Mouse (Mus musculus) forebrain, embryonic 10.5 days (tissue): ENCODE measurements around the gene Btbd9. TPM values are rescaled to one million over a fixed set of nuclear protein-coding genes. Genes with fewer than 3 reads are reported as not detected.
A peak's percentile ranks its signal among the peaks of the same experiment; 100 is the strongest.

Experiments
- DNase-seq: peaks from one replicate; pipeline ENCODE4 v3.0.0-alpha.2; 2017; ENCODE audit warnings: low spot score; ENCODE audit errors: extremely low spot score
- H3K27ac ChIP-seq: fragments of 300-500 bp; sonication (generic); 2 replicates; pipeline ENCODE4 v1.5.1; 2016; ENCODE audit warnings: mild to moderate bottlenecking
- H3K27me3 ChIP-seq: fragments of 300-500 bp; sonication (generic); 2 replicates; pipeline ENCODE4 v1.6.1; 2016; ENCODE audit warnings: mild to moderate bottlenecking; ENCODE audit not compliant: poor library complexity, severe bottlenecking
- H3K36me3 ChIP-seq: fragments of 300-500 bp; sonication (generic); replicated peaks from 2 replicates; pipeline ENCODE4 v1.6.1; 2016; ENCODE audit warnings: mild to moderate bottlenecking, moderate library complexity
- H3K4me1 ChIP-seq: fragments of 300-500 bp; sonication (generic); 2 replicates; pipeline ENCODE4 v1.6.1; 2016
- H3K4me3 ChIP-seq: fragments of 300-500 bp; sonication (generic); 2 replicates; pipeline ENCODE4 v1.5.1; 2016; ENCODE audit warnings: mild to moderate bottlenecking, moderate library complexity
- H3K9me3 ChIP-seq: fragments of 300-500 bp; sonication (generic); 2 replicates; pipeline ENCODE4 v1.6.1; 2016; ENCODE audit warnings: mild to moderate bottlenecking, moderate library complexity
- WGBS: fragments of 180-500 bp; shearing (Covaris S2); methylation state at CpG from one replicate; pipeline ENCODE4 v1.1.7; 2016; 5-methylcytosine and 5-hydroxymethylcytosine counted together
- polyA plus RNA-seq: library from polyadenylated mRNA; unstranded; fragments of >200 nt; fragmentation: Nextera tagmentation; extraction: Ambion mirVana; gene quantifications from 2 replicates; pipeline ENCODE4 v1.2.1, GENCODE M21; 2016

The Btbd9 gene
- polyA plus RNA-seq, 1 experiment from 2014 or later = 57.8 TPM

- Histone ChIP-seq H3K27me3 (no peaks in the 10 kb centered on the region), H3K9me3 (peaks cover 6% of the 10 kb centered on the region; the same call in 1 of the 2 replicates), H3K27ac (no peak overlapping the region), H3K4me1 (peaks cover 30% of the 10 kb centered on the region), H3K36me3 (peaks cover 10% of the 10 kb centered on the region; the same call in 1 of the 2 replicates), H3K4me3 (no peak overlapping the region)
- no peak for DNase-seq
- 85% methylated on average over 2 of the region's 2 CpGs for WGBS
Observed at GRCm38 (mm10) chr17:30495154-30495553, 81.1 kb downstream of the Btbd9 start.

DNA sequence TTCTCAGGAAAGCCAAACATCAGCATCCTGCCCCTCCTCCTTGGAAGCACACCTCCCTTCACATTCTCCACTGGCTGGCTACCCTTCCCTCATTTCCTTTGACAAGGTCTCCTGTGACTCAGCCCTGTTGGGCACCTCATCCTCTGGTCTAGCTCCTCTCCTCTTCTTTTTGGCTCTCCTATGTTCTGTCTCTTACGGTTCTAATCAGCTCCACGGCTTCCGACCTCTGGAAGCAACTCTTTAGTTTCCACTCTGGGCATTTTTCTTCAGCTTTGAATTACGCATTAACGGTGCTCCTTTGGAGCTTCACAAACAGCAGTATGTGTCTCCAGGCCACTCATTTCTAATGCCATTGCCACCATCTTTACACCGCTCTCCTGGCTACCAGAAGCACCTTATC lies 82.8 kb downstream of the Btbd9 start:
- Histone ChIP-seq H3K27ac (no peak overlapping the region), H3K4me3 (no peak overlapping the region), H3K4me1 (peaks cover 36% of the 10 kb centered on the region), H3K27me3 (no peaks in the 10 kb centered on the region), H3K9me3 (no peaks in the 10 kb centered on the region; the same call in 1 of the 2 replicates), H3K36me3 (peaks cover 3% of the 10 kb centered on the region; the same call in 1 of the 2 replicates)
- 93% methylated on average over 6 of the region's 6 CpGs for WGBS
- DNase-seq = no peak

DNA sequence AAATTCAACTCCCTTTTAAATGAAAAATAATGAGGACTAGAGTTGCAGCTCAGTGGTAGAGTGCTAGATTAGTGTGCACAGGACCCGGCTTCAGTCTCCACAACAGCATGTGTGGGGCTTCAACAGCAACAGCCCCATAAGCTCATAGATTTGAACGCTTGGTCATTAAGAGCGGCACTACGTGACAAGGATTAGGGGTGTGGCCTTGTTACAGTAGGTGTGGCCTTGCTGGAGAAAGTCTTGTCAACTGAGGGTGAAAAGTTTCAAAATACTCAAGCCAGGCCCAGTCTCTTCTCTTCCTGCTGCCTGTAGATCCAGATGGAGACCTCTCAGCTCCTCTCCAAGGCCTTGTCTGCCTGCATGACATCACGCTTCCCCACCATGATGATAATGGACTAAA lies 84.1 kb downstream of the Btbd9 start:
- Histone ChIP-seq H3K36me3 (peaks cover 3% of the 10 kb centered on the region; the same call in 1 of the 2 replicates), H3K9me3 (no peaks in the 10 kb centered on the region; the same call in 1 of the 2 replicates), H3K4me1 (peaks cover 23% of the 10 kb centered on the region), H3K27me3 (no peaks in the 10 kb centered on the region), H3K27ac (no peak overlapping the region), H3K4me3 (no peak overlapping the region)
- 95% methylated on average over 5 of the region's 5 CpGs for WGBS
- DNase-seq = no peak

GRCm38 (mm10) chr17:30491601-30492000 lies 84.7 kb downstream of the Btbd9 start:
- Histone ChIP-seq H3K36me3 (peaks cover 3% of the 10 kb centered on the region; the same call in 1 of the 2 replicates), H3K27ac (no peak overlapping the region), H3K4me1 (peaks cover 22% of the 10 kb centered on the region), H3K9me3 (no peaks in the 10 kb centered on the region; the same call in 1 of the 2 replicates), H3K4me3 (no peak overlapping the region), H3K27me3 (no peaks in the 10 kb centered on the region)
- DNase-seq = no peak
- WGBS = 97% methylated on average over 8 of the region's 8 CpGs

DNA sequence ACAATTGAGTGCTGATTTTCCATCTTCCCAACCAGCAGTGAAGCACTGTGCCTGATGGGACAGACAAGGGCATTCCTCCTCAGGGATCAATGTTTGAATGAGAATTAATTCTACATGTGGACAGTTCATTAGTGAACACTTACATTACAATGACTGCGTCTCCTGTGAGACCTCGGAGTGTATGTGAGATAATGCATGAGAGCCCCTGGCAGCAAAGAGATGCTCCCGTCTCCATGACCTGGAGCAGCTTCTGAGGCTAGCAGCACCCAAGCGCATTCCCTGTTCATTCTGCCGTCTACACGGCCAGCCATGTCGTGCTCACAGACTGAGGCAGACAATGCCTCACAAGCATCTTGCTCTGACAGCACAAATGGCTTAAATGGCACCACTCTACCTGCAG lies 85.7 kb downstream of the Btbd9 start:
- peaks cover 19% of the 10 kb centered on the region for H3K4me1 ChIP-seq
- H3K27me3 ChIP-seq = no peaks in the 10 kb centered on the region
- H3K9me3 ChIP-seq = no peaks in the 10 kb centered on the region; the same call in 1 of the 2 replicates
- H3K4me3 ChIP-seq = no peak overlapping the region
- H3K36me3 ChIP-seq = peaks cover 3% of the 10 kb centered on the region; the same call in 1 of the 2 replicates
- WGBS = 94% methylated on average over 7 of the region's 7 CpGs
- DNase-seq = no peak
- H3K27ac ChIP-seq = no peak overlapping the region

GRCm38 (mm10) chr17:30490086-30490485 lies 86.2 kb downstream of the Btbd9 start:
- Histone ChIP-seq H3K4me3 (no peak overlapping the region), H3K27ac (peak overlapping the region; percentile 25; the same call in 1 of the 2 replicates), H3K9me3 (no peaks in the 10 kb centered on the region; the same call in 1 of the 2 replicates), H3K36me3 (peaks cover 3% of the 10 kb centered on the region; the same call in 1 of the 2 replicates), H3K27me3 (no peaks in the 10 kb centered on the region), H3K4me1 (peaks cover 15% of the 10 kb centered on the region)
- 79% methylated on average over 5 of the region's 5 CpGs for WGBS
- no peak for DNase-seq

DNA sequence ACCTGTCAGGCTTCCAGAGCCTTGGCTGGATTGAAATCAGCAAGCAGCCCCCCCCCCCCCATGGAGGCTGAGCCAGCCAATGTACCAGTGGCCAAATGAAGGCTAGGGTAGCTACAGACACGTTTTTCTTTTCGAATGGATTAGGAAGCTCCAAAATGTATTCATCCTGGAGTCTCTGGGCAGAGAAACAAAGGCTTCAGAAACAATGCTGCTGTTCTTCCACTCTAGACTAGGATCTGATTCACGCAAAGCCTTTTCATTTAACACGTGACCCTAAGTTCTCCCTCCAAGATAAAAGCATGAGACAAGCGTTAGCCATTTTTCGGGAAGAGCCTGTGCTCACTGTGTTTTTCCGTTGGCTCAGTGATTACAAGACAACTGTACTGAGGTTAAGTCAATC lies 86.7 kb downstream of the Btbd9 start:
- Histone ChIP-seq H3K27me3 (no peaks in the 10 kb centered on the region), H3K9me3 (no peaks in the 10 kb centered on the region; the same call in 1 of the 2 replicates), H3K4me1 (peaks cover 11% of the 10 kb centered on the region), H3K27ac (peak overlapping the region; percentile 25; the same call in 1 of the 2 replicates), H3K36me3 (peaks cover 3% of the 10 kb centered on the region; the same call in 1 of the 2 replicates), H3K4me3 (no peak overlapping the region)
- 50% methylated on average over 7 of the region's 7 CpGs for WGBS
- no peak for DNase-seq

GRCm38 (mm10) chr17:30487695-30488094 lies 88.6 kb downstream of the Btbd9 start:
- DNase-seq = no peak
- Histone ChIP-seq H3K36me3 (peaks cover 13% of the 10 kb centered on the region), H3K4me1 (peaks cover 11% of the 10 kb centered on the region), H3K27me3 (no peaks in the 10 kb centered on the region), H3K4me3 (no peak overlapping the region), H3K27ac (no peak overlapping the region), H3K9me3 (peaks cover 7% of the 10 kb centered on the region; the same call in 1 of the 2 replicates)
- 94% methylated on average over 5 of the region's 5 CpGs for WGBS

DNA sequence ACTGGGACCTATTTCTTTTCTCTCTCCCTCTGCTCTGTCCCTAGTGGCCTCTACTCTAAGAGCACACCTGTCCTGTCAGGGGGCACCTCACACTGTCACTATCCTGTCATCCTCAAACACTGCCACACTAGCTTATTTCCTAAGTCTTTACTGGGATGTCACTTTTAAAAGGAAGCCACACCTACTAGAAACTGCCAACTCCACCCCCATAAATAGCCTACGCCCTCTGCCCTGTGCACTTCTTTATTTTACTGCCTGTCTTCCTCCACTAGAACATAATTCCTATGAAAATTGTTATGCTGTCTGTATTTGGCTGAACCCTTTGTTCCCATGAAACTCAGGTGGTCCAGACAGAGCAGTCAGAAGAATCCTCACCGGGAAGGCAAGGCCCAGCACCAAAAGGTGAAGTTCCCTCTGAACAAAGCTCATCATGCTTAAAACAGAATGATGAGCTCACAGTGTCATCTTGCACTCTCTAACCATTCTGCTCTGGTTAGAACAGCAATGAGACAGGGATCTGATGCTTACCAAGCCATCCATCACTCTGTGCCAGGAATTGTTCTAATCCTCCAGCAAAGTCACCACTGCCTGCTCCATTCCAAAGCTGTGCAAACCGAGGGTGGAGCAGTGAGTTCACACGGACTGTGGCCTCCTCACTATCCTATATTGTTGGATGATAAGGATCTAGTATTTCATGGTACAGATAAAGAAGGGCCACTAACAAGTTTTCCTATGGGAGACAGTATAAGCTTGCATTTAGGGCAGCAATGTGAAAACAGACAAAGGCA lies 91.0 kb downstream of the Btbd9 start:
- Histone ChIP-seq H3K27me3 (no peaks in the 10 kb centered on the region), H3K4me1 (peaks cover 8% of the 10 kb centered on the region), H3K4me3 (no peak overlapping the region), H3K9me3 (peaks cover 7% of the 10 kb centered on the region; the same call in 1 of the 2 replicates), H3K27ac (no peak overlapping the region), H3K36me3 (peaks cover 10% of the 10 kb centered on the region)
- no peak for DNase-seq
- 94% methylated on average over 4 of the region's 4 CpGs for WGBS

DNA sequence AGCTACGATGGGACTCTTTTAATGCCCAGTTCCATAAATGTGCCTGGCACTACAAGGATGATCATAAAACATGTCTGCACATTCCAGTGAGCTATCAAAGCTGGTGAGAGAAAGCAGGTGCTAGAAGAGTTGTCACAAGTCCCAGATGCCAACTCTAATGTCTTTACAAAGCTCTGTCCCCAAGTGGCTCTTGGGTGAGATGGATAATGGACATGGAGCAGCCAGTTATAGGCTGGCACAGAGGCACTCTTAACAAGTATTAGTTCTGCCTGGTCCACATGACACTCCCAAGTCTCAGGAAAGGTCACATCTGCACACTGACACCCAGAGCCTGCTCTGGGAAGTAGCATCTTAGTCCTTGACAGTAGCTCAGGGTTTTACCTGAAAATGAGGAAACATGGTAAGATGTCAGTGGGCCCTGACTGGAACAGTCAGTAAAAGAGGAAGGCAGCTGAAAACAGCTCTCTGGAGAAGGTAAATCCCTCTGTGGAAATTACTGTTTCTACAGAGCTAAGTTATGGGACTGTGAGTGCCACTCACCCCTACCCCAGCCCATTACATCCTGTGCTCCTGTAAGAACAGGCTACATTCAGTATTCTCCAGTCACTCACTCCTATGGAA lies 91.7 kb downstream of the Btbd9 start:
- peaks cover 3% of the 10 kb centered on the region for H3K4me1 ChIP-seq
- H3K9me3 ChIP-seq = peaks cover 7% of the 10 kb centered on the region; the same call in 1 of the 2 replicates
- H3K27me3 ChIP-seq = no peaks in the 10 kb centered on the region
- H3K4me3 ChIP-seq = no peak overlapping the region
- WGBS = 92% methylated on average over 1 of the region's 1 CpGs
- no peak for DNase-seq
- peaks cover 10% of the 10 kb centered on the region for H3K36me3 ChIP-seq
- H3K27ac ChIP-seq = no peak overlapping the region

- Histone ChIP-seq H3K27me3 (no peaks in the 10 kb centered on the region), H3K27ac (no peak overlapping the region), H3K4me3 (no peak overlapping the region), H3K36me3 (peaks cover 10% of the 10 kb centered on the region), H3K9me3 (peaks cover 7% of the 10 kb centered on the region; the same call in 1 of the 2 replicates), H3K4me1 (peaks cover 8% of the 10 kb centered on the region)
- DNase-seq = no peak
- WGBS = 94% methylated on average over 6 of the region's 6 CpGs
Observed at GRCm38 (mm10) chr17:30481766-30482165, 94.5 kb downstream of the Btbd9 start.

GRCm38 (mm10) chr17:30481341-30481740 lies 94.9 kb downstream of the Btbd9 start:
- peaks cover 8% of the 10 kb centered on the region for H3K4me1 ChIP-seq
- no peaks in the 10 kb centered on the region for H3K27me3 ChIP-seq
- H3K9me3 ChIP-seq = peaks cover 7% of the 10 kb centered on the region; the same call in 1 of the 2 replicates
- DNase-seq = no peak
- 94% methylated on average over 10 of the region's 10 CpGs for WGBS
- no peak overlapping the region for H3K4me3 ChIP-seq
- no peak overlapping the region for H3K27ac ChIP-seq
- H3K36me3 ChIP-seq = peaks cover 10% of the 10 kb centered on the region

- whole genome bisulfite sequencing = 92% methylated on average over 8 of the region's 8 CpGs
Observed at GRCm38 (mm10) chr17:30480381-30480780, 95.9 kb downstream of the Btbd9 start.

More at GRCm38 (mm10) chr17:30480381-30480780, 95.9 kb downstream of the Btbd9 start:
- H3K4me3 ChIP-seq = no peak overlapping the region
- H3K36me3 ChIP-seq = peaks cover 10% of the 10 kb centered on the region
- peaks cover 7% of the 10 kb centered on the region; the same call in 1 of the 2 replicates for H3K9me3 ChIP-seq
- no peak overlapping the region for H3K27ac ChIP-seq
- peaks cover 8% of the 10 kb centered on the region for H3K4me1 ChIP-seq
- H3K27me3 ChIP-seq = no peaks in the 10 kb centered on the region
- no peak for DNase-seq
